Mouse (Mus musculus): ENCODE measurements around the gene Fam53b. TPM values are rescaled to one million over a fixed set of nuclear protein-coding genes. Genes with fewer than 3 reads are reported as not detected.
A peak's percentile ranks its signal among the peaks of the same experiment; 100 is the strongest.

Gene Fam53b
- total and polyA plus RNA-seq, 3 experiments = 15.6 to 30.9 (median 22.1) TPM

DNA sequence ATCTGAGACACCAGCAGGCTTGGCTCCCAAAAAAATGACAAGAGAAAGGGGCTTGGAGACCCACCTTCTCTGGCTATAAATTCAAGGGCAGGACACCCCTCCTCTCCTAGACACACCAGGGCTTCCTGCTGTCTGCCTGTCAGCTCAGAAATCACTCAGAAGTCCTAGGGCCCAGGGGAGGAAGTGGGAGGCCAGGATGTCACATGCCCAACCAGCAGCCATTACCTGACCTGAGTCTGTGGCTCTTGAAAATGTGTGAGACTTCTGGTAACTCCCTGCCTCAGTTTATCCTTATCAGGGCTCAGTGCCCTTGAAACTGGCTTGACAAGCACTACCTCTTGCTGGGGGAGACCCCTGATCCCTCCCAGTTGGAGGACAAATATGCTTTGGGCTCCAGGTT is 114.0 kb downstream of the Fam53b start:
- TF ChIP-seq ZKSCAN1 (IDR thresholded peaks at IDR 0.05; ENCODE audit: borderline replicate concordance, low read depth, low read length) = no peak
- no peak for TF ChIP-seq MAFK (IDR thresholded peaks at IDR 0.05; ENCODE audit: insufficient replicate concordance, low read length)
- no peak for TF ChIP-seq RAD21 (IDR thresholded peaks at IDR 0.05; ENCODE audit: low read depth, low read length)
- TF ChIP-seq USF1 (IDR thresholded peaks at IDR 0.05; ENCODE audit: low read depth, low read length) = peak; percentile 45
- TF ChIP-seq TCF12 (IDR thresholded peaks at IDR 0.05; ENCODE audit: low read depth, low read length) = peak; percentile 26; the same call in 1 of the 2 replicates
- TF ChIP-seq HCFC1 (IDR thresholded peaks at IDR 0.05; ENCODE audit: low read depth, low read length) = no peak
- TF ChIP-seq IRF4 (IDR thresholded peaks at IDR 0.05; ENCODE audit: low read depth, low read length) = peak; percentile 45; the same call in 1 of the 2 replicates
- TF ChIP-seq BHLHE40 (IDR thresholded peaks at IDR 0.05; ENCODE audit: low read depth, low read length) = peak; percentile 65
- peak; percentile 70 for TF ChIP-seq MAX (IDR thresholded peaks at IDR 0.05; ENCODE audit: low read length)
- Histone ChIP-seq H3K79me2 (replicated peaks; ENCODE audit: control insufficient read depth, extremely low read depth, insufficient read depth, poor library complexity, severe bottlenecking) (no peaks in the 10 kb centered on the region), H3K9ac (ENCODE audit: insufficient read depth, low read depth) (no peak overlapping the region), H3K4me3 (replicated peaks in 1 of 3; ENCODE audit: low read depth in 2 of 3, low read length in 2 of 3, poor library complexity in 1 of 3) (no peak overlapping the region), H3K4me1 (ENCODE audit: control insufficient read depth in 1 of 2, insufficient read depth in 2 of 2) (peaks cover 15 to 62% of the 10 kb centered on the region in 2 experiments), H3K27ac (ENCODE audit: insufficient read depth, low read depth) (peak overlapping the region; percentile 28; the same call in 1 of the 2 replicates), H3K4me2 (ENCODE audit: insufficient read depth, low read depth, poor library complexity, severe bottlenecking) (no peak overlapping the region), H3K36me3 (replicated peaks in 1 of 2; ENCODE audit: control insufficient read depth in 1 of 2, insufficient read depth in 1 of 2, low read length in 1 of 2) (peaks cover 0 to 3% of the 10 kb centered on the region in 2 experiments), H3K9me3 (replicated peaks; ENCODE audit: low read length) (peaks cover 4% of the 10 kb centered on the region), H3K27me3 (replicated peaks) (no peaks in the 10 kb centered on the region)
- peak; percentile 54 for DNase-seq (ENCODE audit: extremely low read depth)
- in situ Hi-C loops (cut with MboI; ENCODE audit: low pct_ligation_motif_present, low pct_unique_long_range_greater_than_20kb, low sequenced_read_pairs) (no loop called here), dilution Hi-C loops (cut with MboI; ENCODE audit: extremely low pct_ligation_motif_present, extremely low pct_unique_long_range_greater_than_20kb, low sequenced_read_pairs) (no loop called here)

- in situ Hi-C loops (cut with MboI; ENCODE audit: low pct_ligation_motif_present, low pct_unique_long_range_greater_than_20kb, low sequenced_read_pairs) (no loop called here), dilution Hi-C loops (cut with MboI; ENCODE audit: extremely low pct_ligation_motif_present, extremely low pct_unique_long_range_greater_than_20kb, low sequenced_read_pairs) (no loop called here)
- Histone ChIP-seq H3K4me3 (replicated peaks in 1 of 3; ENCODE audit: low read depth in 2 of 3, low read length in 2 of 3, poor library complexity in 1 of 3) (no peak overlapping the region), H3K4me1 (ENCODE audit: control insufficient read depth in 1 of 2, insufficient read depth in 2 of 2) (peaks cover 15 to 61% of the 10 kb centered on the region in 2 experiments), H3K27me3 (replicated peaks) (no peaks in the 10 kb centered on the region), H3K9me3 (replicated peaks; ENCODE audit: low read length) (peaks cover 5% of the 10 kb centered on the region), H3K27ac (ENCODE audit: insufficient read depth, low read depth) (no peak overlapping the region), H3K9ac (ENCODE audit: insufficient read depth, low read depth) (no peak overlapping the region), H3K4me2 (ENCODE audit: insufficient read depth, low read depth, poor library complexity, severe bottlenecking) (no peak overlapping the region), H3K36me3 (replicated peaks in 1 of 2; ENCODE audit: control insufficient read depth in 1 of 2, insufficient read depth in 1 of 2, low read length in 1 of 2) (peaks cover 0 to 4% of the 10 kb centered on the region in 2 experiments), H3K79me2 (replicated peaks; ENCODE audit: control insufficient read depth, extremely low read depth, insufficient read depth, poor library complexity, severe bottlenecking) (no peaks in the 10 kb centered on the region)
- no peak for DNase-seq (ENCODE audit: extremely low read depth)
- TF ChIP-seq PAX5 (IDR thresholded peaks at IDR 0.05; ENCODE audit: low read length) = no peak
Measured at GRCm38 (mm10) chr7:132699165-132699564, 114.5 kb downstream of the Fam53b start.

DNA sequence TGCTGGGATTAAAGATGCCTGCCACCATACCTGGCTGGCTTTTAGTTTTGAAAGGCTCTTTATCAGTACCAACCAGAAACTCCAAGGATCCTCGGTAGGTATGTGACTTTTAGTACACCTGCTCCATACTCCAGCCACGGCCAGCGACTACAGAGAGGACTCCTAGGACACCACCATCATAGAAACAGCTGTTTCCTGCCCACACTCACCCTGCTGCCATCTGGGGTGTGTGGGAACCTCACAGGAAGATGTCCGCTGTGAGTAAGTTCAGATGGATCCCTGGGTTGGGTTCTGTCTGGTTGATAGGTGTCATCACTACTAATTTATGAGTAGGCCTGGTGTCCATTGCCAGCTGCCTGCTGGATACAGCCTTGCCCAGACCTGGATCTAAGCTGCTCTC is 114.9 kb downstream of the Fam53b start:
- DNase-seq (ENCODE audit: extremely low read depth) = no peak
- dilution Hi-C loops (cut with MboI; ENCODE audit: extremely low pct_ligation_motif_present, extremely low pct_unique_long_range_greater_than_20kb, low sequenced_read_pairs) (no loop called here), in situ Hi-C loops (cut with MboI; ENCODE audit: low pct_ligation_motif_present, low pct_unique_long_range_greater_than_20kb, low sequenced_read_pairs) (no loop called here)
- Histone ChIP-seq H3K9me3 (replicated peaks; ENCODE audit: low read length) (peaks cover 5% of the 10 kb centered on the region), H3K4me2 (ENCODE audit: insufficient read depth, low read depth, poor library complexity, severe bottlenecking) (no peak overlapping the region), H3K36me3 (replicated peaks in 1 of 2; ENCODE audit: control insufficient read depth in 1 of 2, insufficient read depth in 1 of 2, low read length in 1 of 2) (peaks cover 0 to 4% of the 10 kb centered on the region in 2 experiments), H3K27ac (ENCODE audit: insufficient read depth, low read depth) (no peak overlapping the region), H3K4me1 (ENCODE audit: control insufficient read depth in 1 of 2, insufficient read depth in 2 of 2) (peaks cover 15 to 58% of the 10 kb centered on the region in 2 experiments), H3K4me3 (replicated peaks in 1 of 3; ENCODE audit: low read depth in 2 of 3, low read length in 2 of 3, poor library complexity in 1 of 3) (no peak overlapping the region), H3K27me3 (replicated peaks) (no peaks in the 10 kb centered on the region), H3K79me2 (replicated peaks; ENCODE audit: control insufficient read depth, extremely low read depth, insufficient read depth, poor library complexity, severe bottlenecking) (no peaks in the 10 kb centered on the region), H3K9ac (ENCODE audit: insufficient read depth, low read depth) (no peak overlapping the region)
- TF ChIP-seq GABPA (IDR thresholded peaks at IDR 0.05; ENCODE audit: insufficient replicate concordance, low read depth, low read length) (no peak), ETS1 (conservative IDR thresholded peaks at IDR 0.05; ENCODE audit: low read depth, low read length) (0 out of 2 replicates have a peak, but pooled peaks have one; percentile 9)

Data from CH12.LX (cell line).